In genomic region chr12:107723062-107723859, GRCm38 (mm10) we compare ENCODE assay signal across 14 mouse cellular contexts.
DNase-seq lines count a peak whose midpoint lies in the region; ATAC-seq and TF ChIP-seq lines count a peak whose summit lies in the region.
"Had no signal": no experiment of that assay in that cellular context is flagged by ENCODE, and none has a peak within 500 bp of the region (broad histone marks: within the 10 kb centered on the region; RNA-seq: fewer than 3 reads in every experiment).

No protein-coding gene starts in this region.

- H3K4me3 ChIP-seq in kidney, embryonic 14.5 days (ENCODE audit: low read length), result no peak overlapping the region
- no peak overlapping the region for H3K4me3 ChIP-seq in embryonic facial prominence, embryonic 12.5 days
- no peak overlapping the region for H3K4me3 ChIP-seq in limb, embryonic 14.5 days (replicated peaks; ENCODE audit: low read length)
- H3K4me3 ChIP-seq: heart, embryonic 13.5 days; liver, embryonic 13.5 days had no signal

- no peak overlapping the region for H3K9ac ChIP-seq in kidney, embryonic 14.5 days (ENCODE audit: low read depth, low read length)
- no peak overlapping the region for H3K9ac ChIP-seq in embryonic facial prominence, embryonic 12.5 days
- H3K9ac ChIP-seq in limb, embryonic 14.5 days (ENCODE audit: low read depth, low read length, severe bottlenecking), result no peak overlapping the region
- H3K9ac ChIP-seq: heart, embryonic 13.5 days; liver, embryonic 13.5 days had no signal

- H3K4me1 ChIP-seq in kidney, embryonic 14.5 days (ENCODE audit: control insufficient read depth, insufficient read depth, low read length), result peaks cover 7% of the 10 kb centered on the region
- H3K4me1 ChIP-seq in embryonic facial prominence, embryonic 12.5 days, result peaks cover 28% of the 10 kb centered on the region
- H3K4me1 ChIP-seq in limb, embryonic 14.5 days (ENCODE audit: control insufficient read depth, insufficient read depth, low read length), result peaks cover 19% of the 10 kb centered on the region
- H3K4me1 ChIP-seq: liver, embryonic 13.5 days had no signal

- no peaks in the 10 kb centered on the region for H3K36me3 ChIP-seq in kidney, embryonic 14.5 days (ENCODE audit: control insufficient read depth, insufficient read depth, low read length)
- no peaks in the 10 kb centered on the region for H3K36me3 ChIP-seq in embryonic facial prominence, embryonic 12.5 days
- H3K36me3 ChIP-seq in limb, embryonic 14.5 days (ENCODE audit: control insufficient read depth, insufficient read depth, low read length), result no peaks in the 10 kb centered on the region
- H3K36me3 ChIP-seq: G1E; heart, embryonic 13.5 days; liver, embryonic 13.5 days had no signal

- H3K27me3 ChIP-seq in kidney, embryonic 14.5 days (ENCODE audit: control insufficient read depth, insufficient read depth, low read length), result no peaks in the 10 kb centered on the region
- no peaks in the 10 kb centered on the region for H3K27me3 ChIP-seq in embryonic facial prominence, embryonic 12.5 days
- H3K27me3 ChIP-seq in limb, embryonic 14.5 days (ENCODE audit: control insufficient read depth, insufficient read depth, low read length), result no peaks in the 10 kb centered on the region; the same call in 1 of the 2 replicates
- H3K27me3 ChIP-seq: heart, embryonic 13.5 days; liver, embryonic 13.5 days had no signal

- H3K9me3 ChIP-seq in kidney, embryonic 14.5 days (ENCODE audit: control insufficient read depth, low read length), result peaks cover 3% of the 10 kb centered on the region; the same call in 1 of the 2 replicates
- H3K9me3 ChIP-seq in embryonic facial prominence, embryonic 12.5 days, result peaks cover 2% of the 10 kb centered on the region; the same call in 1 of the 2 replicates
- no peaks in the 10 kb centered on the region; the same call in 1 of the 2 replicates for H3K9me3 ChIP-seq in limb, embryonic 14.5 days (ENCODE audit: control insufficient read depth, low read length)

- WGBS in kidney, embryonic 14.5 days, result 51% methylated on average over 9 of the region's 9 CpGs
- WGBS in embryonic facial prominence, embryonic 12.5 days, result 39% methylated on average over 9 of the region's 9 CpGs
- WGBS in limb, embryonic 14.5 days, result 28% methylated on average over 9 of the region's 9 CpGs

- no peak overlapping the region for H3K27ac ChIP-seq in kidney, embryonic 14.5 days (ENCODE audit: low read depth, low read length)
- H3K27ac ChIP-seq in embryonic facial prominence, embryonic 12.5 days, result peak overlapping the region; percentile 77
- no peak overlapping the region for H3K27ac ChIP-seq in limb, embryonic 14.5 days (replicated peaks; ENCODE audit: low read depth, low read length)
- H3K27ac ChIP-seq: heart, embryonic 13.5 days; liver, embryonic 13.5 days had no signal

- no peak for TF ChIP-seq POLR2A in limb, embryonic 14.5 days (IDR thresholded peaks at IDR 0.05; ENCODE audit: borderline replicate concordance, extremely low read depth, insufficient read depth, insufficient read length)

- no peak overlapping the region for H3K4me2 ChIP-seq in kidney, embryonic 14.5 days (replicated peaks; ENCODE audit: low read depth, low read length)
- no peak overlapping the region for H3K4me2 ChIP-seq in embryonic facial prominence, embryonic 12.5 days (replicated peaks)
- H3K4me2 ChIP-seq in limb, embryonic 14.5 days (replicated peaks; ENCODE audit: low read depth, low read length, severe bottlenecking), result no peak overlapping the region
- H3K4me2 ChIP-seq: heart, embryonic 13.5 days; liver, embryonic 13.5 days had no signal

- DNase-seq in kidney, postnatal 25 days, result no peak
- DNase-seq in embryo, embryonic 10.5 days (ENCODE audit: low spot score), result peak; percentile 44
- peak; percentile 54 for DNase-seq in limb, embryonic 14.5 days (ENCODE audit: low spot score)
- no peak for DNase-seq in adrenal gland, adult (ENCODE audit: inconsistent age in 2 of 2, low spot score in 1 of 2)
- no peak for DNase-seq in adrenal gland, adult 2 months
- DNase-seq: adrenal gland, adult 8-10 months; cerebellum, adult 11-12 months; liver, embryonic 13.5 days; right cerebral cortex, postnatal 25 days had no signal

- peak; percentile 70; the same call in 1 of the 2 replicates for ATAC-seq in kidney, embryonic 14.5 days (ENCODE audit: low FRiP score, low TSS enrichment)
- ATAC-seq in embryonic facial prominence, embryonic 12.5 days (ENCODE audit: insufficient number of reproducible peaks, insufficient read depth, low FRiP score, low TSS enrichment), result peak; percentile 53; the same call in 1 of the 2 replicates
- ATAC-seq in limb, embryonic 14.5 days (ENCODE audit: low FRiP score, low read depth), result peak; percentile 47; the same call in 1 of the 2 replicates
- ATAC-seq: inflammation-experienced regulatory T-cells, adult 6 months had no signal

Comparison
In these comparisons a context has a peak if more than half of its experiments do, and no peak if none do; other contexts are left out.
1. DNase-seq: peak in embryo, embryonic 10.5 days (single experiment) and limb, embryonic 14.5 days (single experiment); none in kidney, postnatal 25 days (0 of 2), adrenal gland, adult (0 of 2) and adrenal gland, adult 2 months (single experiment).
2. Peak in every context shown above with its lines, with median percentiles within 50 percentile points of each other: ATAC-seq.